Mouse (Mus musculus): Measurements from ENCODE around the gene Loxl3.
A peak's percentile ranks its signal among the peaks of the same experiment; 100 is the strongest.

The Loxl3 gene

DNA sequence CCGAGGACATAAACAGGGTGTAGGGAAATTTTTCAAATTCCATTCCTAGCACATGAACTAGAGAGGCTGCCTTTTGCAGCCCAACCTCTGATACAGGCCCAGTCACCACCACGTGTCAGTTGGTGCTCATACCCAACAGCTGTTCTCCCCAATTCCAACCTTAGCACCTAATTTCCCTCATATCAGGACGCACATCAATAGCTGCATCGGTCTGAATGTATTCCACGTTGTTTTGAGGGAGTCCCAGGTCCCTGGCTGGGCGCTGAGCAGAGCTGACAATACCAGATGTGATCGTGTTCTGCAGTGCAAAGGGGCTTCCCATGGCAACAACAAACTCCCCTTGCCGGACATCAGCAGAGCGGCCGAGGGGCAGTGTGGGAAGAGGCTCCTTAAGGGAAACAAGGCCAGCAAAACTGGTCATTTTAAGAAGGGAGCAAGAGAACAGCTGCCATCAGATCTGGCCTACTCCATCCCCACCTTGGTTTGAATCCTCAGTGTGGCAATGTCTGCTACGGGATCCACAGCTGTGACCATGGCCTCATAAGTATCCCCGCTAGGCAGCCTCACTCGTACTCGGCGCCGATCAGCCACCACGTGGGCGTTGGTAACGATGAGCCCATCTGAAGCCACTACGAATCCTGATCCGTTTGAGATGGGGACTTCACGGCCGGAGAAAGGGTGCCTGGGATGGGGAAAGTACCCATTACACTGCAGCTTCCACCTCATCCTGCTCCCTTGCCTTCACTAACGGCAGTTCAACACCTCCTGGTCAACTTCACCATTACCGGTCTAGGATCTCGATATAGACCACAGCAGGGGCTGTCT is 19.4 kb downstream of the Loxl3 start:
- DNase-seq (ENCODE audit: low spot score in 2 of 2) = peak; percentile 62

DNA sequence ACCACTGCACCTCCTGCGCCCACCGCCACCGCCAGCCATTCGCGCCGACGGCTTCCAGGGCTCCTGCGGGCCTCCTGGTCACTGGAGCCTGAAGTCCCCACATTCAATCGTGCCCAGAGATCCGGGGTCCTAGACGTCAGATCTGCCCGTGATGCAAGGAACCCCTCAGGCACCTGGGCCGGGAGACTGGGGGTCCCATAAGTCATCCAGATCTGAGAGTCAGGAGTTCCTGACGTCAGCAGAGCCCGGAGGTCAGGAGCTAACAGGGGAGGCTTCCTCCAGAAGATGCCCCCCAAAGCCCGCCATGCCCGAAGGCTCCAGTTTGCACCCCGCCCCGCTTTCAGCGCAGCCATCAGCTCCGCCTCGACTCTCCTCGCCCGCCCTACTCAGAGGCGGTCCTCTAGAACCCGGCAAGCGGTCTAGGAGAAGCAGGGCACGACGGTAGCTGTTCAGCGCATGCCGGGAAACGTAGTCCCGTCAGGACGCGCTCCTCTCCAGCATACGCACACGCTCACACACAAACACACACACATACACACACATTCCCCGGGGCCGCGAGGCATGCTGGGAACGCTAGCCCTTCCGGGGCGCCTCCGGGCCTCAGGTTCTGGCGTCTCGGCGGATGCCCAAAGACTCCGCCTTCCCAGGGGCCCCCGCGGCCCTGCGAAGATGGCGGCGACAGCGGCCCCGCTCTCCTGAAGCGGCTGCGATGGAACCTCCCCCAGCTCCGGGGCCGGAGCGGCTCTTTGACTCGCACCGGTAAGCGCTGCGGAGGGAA is 20.3 kb downstream of the Loxl3 start, which contains the start of gene Aup1:
Aup1 (plus strand) TSS at position 448 of the 778 bp plus-strand sequence.
- peak; percentile 97 to 98 for DNase-seq (ENCODE audit: low spot score in 2 of 2)

DNA sequence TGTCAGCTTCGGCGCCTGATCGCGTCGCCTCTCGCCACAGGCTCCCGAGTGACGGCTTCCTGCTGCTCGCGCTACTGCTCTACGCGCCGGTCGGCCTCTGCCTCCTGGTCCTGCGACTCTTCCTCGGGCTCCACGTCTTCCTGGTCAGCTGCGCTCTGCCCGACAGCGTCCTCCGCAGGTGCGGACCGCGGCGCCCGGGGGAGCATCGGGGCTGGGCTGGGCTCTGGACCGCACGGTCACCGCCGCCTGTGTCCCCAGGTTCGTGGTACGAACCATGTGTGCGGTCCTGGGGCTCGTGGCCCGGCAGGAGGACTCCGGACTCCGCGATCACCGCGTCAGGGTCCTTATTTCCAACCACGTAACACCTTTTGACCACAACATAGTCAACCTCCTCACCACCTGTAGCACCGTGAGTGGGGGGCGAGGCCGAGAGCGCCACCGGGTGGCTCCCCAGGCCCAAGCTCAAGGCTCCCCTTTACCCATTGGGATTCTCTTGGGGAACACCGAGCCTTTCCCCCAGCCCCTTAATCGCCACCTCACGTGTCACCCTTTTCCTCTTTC is 21.0 kb downstream of the Loxl3 start, which contains the start of gene Htra2:
Htra2 (minus strand) TSS at position 403 of the 561 bp plus-strand sequence.
- peak in 1 of 2 experiments; percentile 33 for DNase-seq (ENCODE audit: low spot score in 2 of 2)

DNA sequence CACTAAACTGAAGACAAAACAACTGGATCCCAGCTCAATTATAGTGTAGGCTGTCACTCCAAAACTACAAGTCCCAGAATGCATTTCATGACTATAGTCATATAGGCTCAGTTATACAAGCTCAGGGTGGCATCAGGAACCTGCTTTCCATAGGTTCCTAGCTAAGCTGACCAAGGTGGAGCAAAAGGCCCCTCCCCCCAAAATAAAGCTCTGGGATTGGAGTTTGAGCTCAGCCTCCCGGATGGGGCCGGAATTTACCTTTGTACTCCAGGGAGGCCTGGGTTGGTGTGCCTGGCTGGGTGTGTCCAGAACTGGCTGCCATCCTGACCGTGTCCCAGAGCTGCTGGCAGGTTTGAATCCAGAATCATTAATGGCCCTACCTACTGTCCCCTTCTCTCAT is 23.8 kb downstream of the Loxl3 start, which contains the start of gene Dqx1:
Dqx1 (plus strand) TSS at position 55 of the 400 bp plus-strand sequence.
- no peak for DNase-seq (ENCODE audit: low spot score in 2 of 2)

DNA sequence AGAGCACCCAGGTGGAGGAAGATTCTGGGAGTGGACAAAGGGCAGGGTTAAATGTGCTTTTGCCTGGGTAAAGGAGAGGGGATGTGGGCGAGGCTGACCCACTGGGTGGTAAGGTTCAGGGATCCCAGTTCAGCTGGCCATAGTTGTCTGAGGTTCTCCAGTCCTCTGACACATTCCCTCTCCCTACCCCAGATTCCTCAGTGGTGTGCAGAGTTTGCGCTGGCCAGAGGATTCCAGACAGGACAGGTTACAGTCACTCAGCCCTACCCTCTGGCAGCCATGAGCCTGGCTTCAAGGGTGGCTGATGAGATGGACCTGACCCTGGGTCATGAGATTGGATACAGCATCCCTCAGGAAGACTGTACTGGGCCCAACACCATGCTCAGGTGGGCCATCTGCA is 24.8 kb downstream of the Loxl3 start:
- DNase-seq (ENCODE audit: low spot score in 2 of 2) = no peak

DNA sequence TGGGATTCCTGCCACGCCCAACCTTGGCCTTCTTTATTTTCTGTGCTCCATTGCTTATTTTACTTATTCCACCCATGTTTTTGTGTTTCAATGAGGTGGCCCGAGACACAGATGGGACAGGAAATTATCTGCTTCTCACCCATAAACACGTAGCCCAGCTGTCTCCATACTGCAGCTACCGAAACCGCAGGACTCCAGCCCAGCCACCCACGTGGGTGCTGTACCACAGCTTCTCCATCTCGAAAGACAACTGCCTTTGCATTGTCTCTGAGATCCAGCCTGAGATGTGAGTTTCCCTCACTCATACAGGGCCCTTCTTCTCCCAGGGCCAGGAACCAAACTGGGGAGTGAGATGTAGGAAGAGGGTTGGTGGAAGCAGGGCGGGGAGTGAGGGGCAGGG is 32.0 kb downstream of the Loxl3 start:
- no peak for DNase-seq (ENCODE audit: low spot score in 2 of 2)

DNA sequence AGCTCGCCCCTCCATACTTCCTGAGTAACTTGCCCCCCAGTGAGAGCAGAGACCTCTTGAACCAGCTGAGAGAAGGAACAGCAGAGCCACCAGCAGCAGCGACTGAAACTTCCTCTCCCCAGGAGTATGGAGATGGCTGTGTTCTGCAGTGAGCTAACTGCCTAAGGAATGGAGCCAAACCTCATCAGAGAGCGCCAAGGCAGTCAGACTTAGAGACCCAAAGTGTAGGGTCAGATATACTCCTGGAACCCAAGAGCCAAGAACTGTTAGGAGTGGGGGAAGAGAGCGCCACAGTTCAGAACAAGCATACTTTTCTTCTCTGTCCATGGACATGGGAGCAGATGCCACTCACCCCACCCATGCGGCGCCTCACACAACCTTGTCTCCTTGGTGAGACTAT is 32.5 kb downstream of the Loxl3 start:
- DNase-seq (ENCODE audit: low spot score in 2 of 2) = no peak

DNA sequence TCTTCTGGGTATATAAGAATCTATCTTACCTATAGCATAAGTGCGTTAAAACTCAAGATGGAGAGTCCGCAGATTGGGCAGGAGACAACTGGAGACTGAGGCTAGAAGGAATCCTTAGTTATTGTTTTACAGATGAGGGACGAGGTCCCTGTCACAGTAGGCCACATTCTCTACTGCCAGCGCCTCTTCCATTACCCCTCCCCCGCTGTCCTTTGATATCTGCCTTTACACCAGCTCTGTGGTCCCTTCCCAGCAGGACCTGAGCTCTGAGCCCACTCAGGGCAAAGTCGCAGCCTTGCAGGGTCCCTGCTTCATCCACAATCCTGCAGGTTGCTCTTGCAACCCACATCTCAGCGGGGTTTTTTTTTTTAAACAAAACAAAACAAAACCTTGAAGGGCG is 34.2 kb downstream of the Loxl3 start:
- DNase-seq (ENCODE audit: low spot score in 2 of 2) = no peak

DNA sequence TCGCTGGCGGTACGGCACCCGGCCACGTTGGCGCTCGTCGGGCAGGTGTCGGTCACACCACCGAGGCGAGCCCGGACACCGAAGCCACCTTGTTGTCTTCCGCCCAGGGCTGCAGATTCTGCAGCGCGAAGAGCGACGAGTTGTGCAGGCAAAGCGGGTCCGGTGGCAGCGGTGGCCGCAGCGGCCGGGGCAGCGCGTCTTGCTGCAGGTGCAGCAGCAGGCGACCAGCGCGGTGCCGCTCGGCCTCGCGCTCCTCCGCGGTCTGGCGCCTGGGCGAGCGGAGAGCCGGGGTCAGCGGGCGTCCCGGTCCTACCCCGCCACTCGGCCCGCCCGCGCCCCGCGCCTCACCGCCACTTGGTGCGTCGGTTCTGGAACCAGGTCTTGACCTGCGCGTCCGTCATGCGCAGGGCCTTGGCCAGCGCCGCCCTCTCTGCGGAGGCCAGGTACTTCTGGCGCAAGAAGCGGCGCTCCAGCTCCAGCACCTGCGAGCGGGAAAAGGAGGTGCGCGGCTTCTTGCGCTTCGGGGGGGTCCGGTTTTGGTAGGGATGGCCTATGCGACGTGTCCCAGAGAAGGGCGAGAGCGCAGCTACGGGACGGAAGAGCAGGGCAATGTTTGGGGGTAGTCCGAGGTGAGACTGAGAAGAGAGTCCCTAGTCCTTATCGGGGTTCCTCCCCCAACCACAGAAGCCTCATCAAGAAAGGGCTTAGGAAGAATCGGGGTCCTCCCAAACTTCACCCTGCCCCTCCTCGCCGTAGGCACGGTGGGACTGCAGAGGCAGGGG is 34.9 kb downstream of the Loxl3 start:
- DNase-seq (ENCODE audit: low spot score in 2 of 2) = no peak

DNA sequence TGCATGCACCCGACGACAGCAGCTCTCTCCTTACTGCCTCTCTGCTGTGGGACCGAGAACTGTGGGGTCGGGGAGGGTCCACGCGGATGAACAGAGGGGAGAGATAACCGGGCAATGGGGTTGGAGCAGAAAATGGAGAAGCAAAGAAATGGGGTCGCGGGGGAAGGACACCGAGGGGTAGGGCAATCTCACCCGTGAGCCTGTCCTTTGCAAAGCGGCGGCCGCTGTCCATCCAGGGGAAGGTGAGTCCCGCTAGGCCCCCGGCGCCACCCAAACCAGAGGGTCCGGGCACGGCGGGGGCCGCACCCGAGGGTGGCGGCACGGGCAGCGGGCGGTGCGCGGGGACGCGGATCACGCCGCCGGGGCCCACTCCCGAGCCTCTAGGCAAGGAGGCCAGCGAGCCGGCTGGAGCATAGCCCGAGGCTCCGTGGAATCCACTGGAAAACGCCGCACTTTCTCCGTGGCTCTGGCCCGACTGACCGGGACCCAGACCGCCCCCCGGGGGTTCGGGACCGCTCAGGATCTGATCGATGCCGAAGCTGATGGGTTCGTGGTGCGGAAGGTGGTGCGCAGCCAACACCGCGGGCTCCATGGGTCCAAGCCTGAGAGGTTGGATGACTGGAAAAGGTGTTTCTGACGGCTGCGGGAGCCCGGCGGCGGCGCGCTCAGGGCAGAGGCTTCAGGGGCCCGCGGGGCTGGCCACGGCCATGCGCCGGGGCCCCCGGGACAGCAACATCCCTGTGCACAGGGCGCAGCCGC is 35.7 kb downstream of the Loxl3 start:
- DNase-seq (ENCODE audit: low spot score in 2 of 2) = no peak

DNA sequence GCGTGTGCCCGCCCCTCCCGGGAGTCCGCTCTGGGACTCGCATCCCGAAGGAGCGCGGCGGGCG is 36.1 kb downstream of the Loxl3 start, which contains the start of gene Tlx2:
Tlx2 (minus strand) TSS at position 47 of the 64 bp plus-strand sequence.
- DNase-seq (ENCODE audit: low spot score in 2 of 2) = no peak

DNA sequence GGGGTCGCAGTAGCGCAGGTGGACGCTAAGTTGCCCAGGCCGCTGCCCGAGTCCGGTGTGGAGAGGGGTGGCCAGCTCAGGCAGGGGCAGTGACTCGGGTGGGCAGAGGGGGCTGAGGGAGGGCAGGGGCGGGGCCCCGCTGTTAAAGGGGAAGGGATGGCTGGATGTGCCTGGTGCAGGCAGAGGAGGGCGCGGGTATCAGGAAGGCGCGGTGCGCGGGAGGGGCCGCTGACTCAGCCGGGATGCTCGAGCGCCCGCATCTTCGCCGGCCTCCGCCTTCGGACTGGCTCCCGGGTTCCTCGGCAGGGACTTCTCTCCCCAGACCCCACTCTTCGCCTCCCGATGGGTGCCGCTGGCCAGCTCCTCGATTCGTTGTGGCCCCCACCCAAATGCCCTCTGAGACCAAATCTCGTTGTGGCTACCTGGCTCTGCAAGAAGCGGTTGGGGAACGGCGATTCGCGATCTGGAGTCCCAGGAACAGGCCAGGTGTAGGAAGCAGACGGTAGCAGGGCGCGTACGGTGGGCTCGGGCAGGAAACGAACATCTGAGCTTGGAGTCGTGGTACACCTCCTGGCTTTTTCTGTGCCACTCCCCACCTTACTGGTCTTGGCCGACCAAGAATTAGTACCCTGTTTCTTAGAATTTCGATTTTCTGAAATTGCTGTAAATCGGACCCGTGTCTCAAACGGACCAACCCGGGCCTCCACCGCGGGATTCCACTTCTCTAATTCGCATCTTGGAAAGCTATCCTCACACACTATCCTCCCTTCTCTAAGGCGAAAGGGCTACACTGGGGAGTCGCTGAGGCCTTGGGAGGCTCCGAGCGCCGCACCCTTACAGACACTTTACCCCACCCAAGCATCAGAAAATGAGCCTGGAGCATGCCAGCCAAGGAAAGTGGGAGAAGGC is 36.6 kb downstream of the Loxl3 start:
- DNase-seq (ENCODE audit: low spot score in 2 of 2) = peak in 1 of 2 experiments; percentile 36

DNA sequence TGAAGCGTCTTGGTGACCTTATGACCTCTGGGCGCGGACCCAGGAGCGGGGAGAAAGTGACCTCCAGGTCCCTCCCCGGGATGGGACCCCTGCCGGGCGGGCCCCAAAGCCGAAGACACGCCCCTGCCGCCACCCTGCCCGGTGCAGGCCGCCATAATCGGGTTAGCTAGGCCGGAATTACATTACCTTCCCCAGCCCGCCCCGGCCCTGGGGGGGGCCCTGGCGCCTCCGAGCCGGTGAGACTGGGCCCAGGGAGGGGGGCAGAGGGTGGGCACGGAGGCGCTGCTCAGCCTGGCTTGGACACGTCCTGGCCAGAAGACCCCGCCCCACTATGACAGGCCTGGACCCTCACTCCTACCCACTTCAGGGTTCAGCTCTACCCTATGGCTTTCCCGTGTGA is 37.2 kb downstream of the Loxl3 start:
- no peak for DNase-seq (ENCODE audit: low spot score in 2 of 2)

DNA sequence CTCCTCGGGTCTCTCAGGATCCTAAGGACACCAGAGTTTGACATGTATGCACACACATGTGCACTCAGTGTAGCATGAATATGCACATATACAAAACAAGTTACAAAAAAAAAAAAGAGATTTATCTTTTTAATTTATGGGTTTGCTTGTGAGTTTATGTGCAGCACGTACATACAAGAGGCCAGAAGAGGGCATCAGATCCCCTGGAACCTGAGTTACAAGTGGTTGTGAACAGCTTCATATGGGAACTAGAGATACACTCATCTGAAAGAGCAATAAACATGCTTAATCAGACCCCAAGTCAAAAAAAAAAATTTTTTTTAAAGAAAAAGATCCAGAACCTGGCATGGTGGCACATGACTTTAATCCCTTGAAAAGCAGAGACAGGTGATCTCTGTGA is 41.0 kb downstream of the Loxl3 start:
- DNase-seq (ENCODE audit: low spot score in 2 of 2) = no peak

DNA sequence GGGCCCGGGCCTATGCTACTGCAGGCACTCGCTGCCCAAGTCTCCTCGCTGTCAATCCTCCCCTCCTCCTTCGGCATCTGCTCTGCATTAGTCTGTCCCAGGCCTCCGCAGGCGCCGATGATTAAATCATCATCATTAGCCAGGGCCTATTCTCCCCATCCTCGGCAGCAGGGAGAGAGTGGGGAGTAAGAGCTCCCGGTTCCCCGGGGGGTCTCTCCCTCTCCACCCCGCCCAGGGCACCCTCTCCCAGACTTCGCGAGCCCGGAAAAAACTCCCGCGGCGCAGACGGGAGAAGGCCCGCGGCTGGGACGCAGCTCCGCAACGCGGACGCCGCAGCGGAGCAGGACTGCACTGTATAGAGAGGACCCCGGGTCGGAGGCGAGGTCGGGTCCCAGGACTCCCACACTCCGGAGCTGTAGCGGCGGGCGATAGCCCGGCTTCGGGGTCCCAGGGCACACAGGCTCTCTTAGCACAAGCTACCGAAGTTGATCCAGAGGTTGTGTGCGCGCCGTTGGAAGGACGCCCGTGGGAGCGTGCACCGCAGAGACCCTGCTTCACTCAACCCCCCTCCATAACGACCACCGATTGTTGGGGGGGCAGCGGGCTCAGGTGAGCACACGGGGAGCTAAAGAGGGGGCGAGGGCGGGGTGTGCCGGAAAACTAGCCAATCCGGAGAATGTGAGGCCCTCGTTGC is 43.8 kb downstream of the Loxl3 start, which contains the start of gene Pcgf1:
Pcgf1 (plus strand) TSS at position 240 of the 694 bp plus-strand sequence.
- peak; percentile 46 to 59 for DNase-seq (ENCODE audit: low spot score in 2 of 2)

DNA sequence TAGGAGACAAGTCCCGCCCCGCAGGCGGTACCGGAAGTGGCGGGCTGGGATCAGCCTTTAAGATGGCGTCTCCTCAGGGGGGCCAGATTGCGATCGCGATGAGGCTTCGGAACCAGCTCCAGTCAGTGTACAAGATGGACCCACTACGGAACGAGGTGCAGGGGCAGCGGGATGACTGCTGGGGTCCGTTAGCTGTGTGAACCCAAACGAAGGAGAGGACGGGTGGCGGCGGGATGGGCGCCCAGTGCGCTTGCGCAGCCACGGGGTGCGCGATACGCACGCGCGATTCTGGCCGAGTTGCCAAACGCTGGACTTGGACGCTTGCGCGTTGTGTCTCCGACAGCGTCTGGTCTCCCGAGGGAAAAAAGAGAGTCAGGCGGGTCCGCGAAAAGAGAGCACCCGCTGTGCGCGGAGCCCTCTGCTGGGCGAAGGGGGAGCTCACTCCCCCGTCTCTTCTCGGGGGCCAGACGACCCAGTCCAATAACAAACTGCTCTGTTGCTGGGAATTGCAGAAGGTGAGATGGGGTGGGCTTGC is 44.4 kb downstream of the Loxl3 start:
- peak; percentile 100 for DNase-seq (ENCODE audit: low spot score in 2 of 2)

DNA sequence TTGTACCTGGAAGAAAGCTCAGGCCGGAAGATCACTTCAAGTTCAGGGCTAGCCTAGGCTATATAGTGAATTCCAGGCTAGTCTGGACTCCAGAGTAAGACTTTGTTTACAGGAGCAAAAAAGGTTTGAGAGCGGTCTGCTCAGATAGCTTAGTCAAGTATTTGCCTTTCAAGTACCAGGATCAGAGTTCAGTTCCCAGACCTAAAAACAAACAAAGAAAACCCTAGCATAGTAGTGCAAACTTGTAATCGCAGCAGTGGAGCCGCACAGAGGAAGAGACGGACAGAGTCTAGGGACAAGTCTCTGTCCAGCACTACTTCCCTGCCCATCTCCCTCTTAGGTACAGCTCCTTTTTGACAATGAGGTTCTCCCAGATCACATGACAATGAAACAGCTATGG is 46.2 kb downstream of the Loxl3 start:
- DNase-seq (ENCODE audit: low spot score in 2 of 2) = no peak

DNA sequence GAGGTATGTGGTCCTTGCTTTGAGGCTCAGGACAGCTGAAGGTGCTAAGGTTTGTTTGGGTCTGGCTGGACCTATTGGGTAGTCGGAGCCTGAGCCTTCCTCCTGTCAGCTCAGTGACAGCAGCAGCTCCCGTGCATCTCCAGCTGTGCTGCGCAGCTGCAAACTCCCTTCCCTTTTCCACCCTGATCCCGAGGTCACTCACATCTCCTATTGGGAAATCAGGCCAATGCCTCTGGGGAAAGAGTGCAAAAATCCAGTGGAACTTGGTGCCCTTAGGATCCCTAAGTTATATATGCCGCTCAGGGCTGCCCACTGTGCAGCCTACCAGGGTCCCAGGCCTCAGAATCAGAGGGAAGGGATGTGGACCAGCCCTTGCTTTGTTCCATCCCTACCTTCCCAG is 49.5 kb downstream of the Loxl3 start:
- no peak for DNase-seq (ENCODE audit: low spot score in 2 of 2)

DNA sequence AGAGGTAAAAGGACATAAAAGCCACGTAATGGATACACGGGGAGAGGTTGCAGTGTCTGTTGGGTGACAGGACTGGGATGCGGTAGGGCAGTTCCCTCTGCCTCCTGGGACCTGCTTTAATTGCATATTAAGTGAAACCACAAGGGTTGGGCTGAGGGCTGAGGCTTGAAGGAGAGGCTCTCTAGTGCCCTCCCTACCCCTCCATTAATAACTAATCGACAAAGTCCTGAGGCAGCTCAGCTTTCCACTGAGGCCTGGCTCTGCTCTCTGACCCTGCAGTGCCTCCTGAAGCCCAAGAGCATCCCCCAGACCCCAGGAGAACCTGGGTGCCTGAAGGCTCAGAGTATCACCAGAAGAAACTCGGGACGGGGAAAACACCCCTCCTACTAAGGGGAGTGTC is 50.5 kb downstream of the Loxl3 start:
- no peak for DNase-seq (ENCODE audit: low spot score in 2 of 2)
